Mouse (Mus musculus) neural tube, embryonic 10.5 days (tissue): ENCODE data around the gene Plekho2.
A peak's percentile ranks its signal among the peaks of the same experiment; 100 is the strongest.

Experiments
- DNase-seq: peaks from one replicate; pipeline ENCODE4 v3.0.0-alpha.2; 2017; ENCODE audit warnings: low spot score; ENCODE audit errors: extremely low spot score

Plekho2 gene

GRCm38 (mm10) chr9:65579781-65580371 lies at the start of gene Plekho2:
Gene Plekho2, minus strand, starts transcription at chr9:65580040.
- peak; percentile 100 for DNase-seq

- peak; percentile 61 for DNase-seq
These were observed 49.4 kb upstream of the Plekho2 start, which contains the start of gene Rbpms2 for GRCm38 (mm10) chr9:65629025-65629766. Gene Rbpms2, plus strand, starts transcription at chr9:65629648.

GRCm38 (mm10) chr9:65624266-65624665 lies 44.4 kb upstream of the Plekho2 start:
- DNase-seq: no peak

GRCm38 (mm10) chr9:65622826-65623225 lies 43.0 kb upstream of the Plekho2 start:
- DNase-seq: no peak

GRCm38 (mm10) chr9:65621666-65622065 lies 41.8 kb upstream of the Plekho2 start:
- no peak for DNase-seq

GRCm38 (mm10) chr9:65621196-65621595 lies 41.4 kb upstream of the Plekho2 start:
- no peak for DNase-seq

GRCm38 (mm10) chr9:65619311-65619710 lies 39.5 kb upstream of the Plekho2 start:
- no peak for DNase-seq

- no peak for DNase-seq
These were observed 33.3 kb upstream of the Plekho2 start for GRCm38 (mm10) chr9:65613098-65613497.

- DNase-seq: no peak
These were observed 32.2 kb upstream of the Plekho2 start for GRCm38 (mm10) chr9:65611969-65612486.

GRCm38 (mm10) chr9:65607120-65607519 lies 27.3 kb upstream of the Plekho2 start:
- DNase-seq: no peak

GRCm38 (mm10) chr9:65606321-65607109 lies 26.7 kb upstream of the Plekho2 start:
- no peak for DNase-seq

GRCm38 (mm10) chr9:65605471-65606136 lies 25.8 kb upstream of the Plekho2 start:
- DNase-seq: peak; percentile 81

GRCm38 (mm10) chr9:65603401-65604102 lies 23.7 kb upstream of the Plekho2 start:
- no peak for DNase-seq

- no peak for DNase-seq
These were observed 21.1 kb upstream of the Plekho2 start for GRCm38 (mm10) chr9:65600951-65601350.

GRCm38 (mm10) chr9:65598765-65599249 lies 19.0 kb upstream of the Plekho2 start:
- DNase-seq: peak; percentile 48

- no peak for DNase-seq
These were observed 13.8 kb upstream of the Plekho2 start for GRCm38 (mm10) chr9:65593596-65593995.

GRCm38 (mm10) chr9:65592721-65593120 lies 12.9 kb upstream of the Plekho2 start:
- no peak for DNase-seq

- no peak for DNase-seq
These were observed 9.3 kb upstream of the Plekho2 start for GRCm38 (mm10) chr9:65589091-65589490.

- peak; percentile 65 for DNase-seq
These were observed 7.9 kb upstream of the Plekho2 start for GRCm38 (mm10) chr9:65587573-65588358.

- no peak for DNase-seq
These were observed 7.4 kb upstream of the Plekho2 start for GRCm38 (mm10) chr9:65587270-65587572.
